Mouse (Mus musculus): ENCODE data around the gene Commd7. TPM values are rescaled to one million over a fixed set of nuclear protein-coding genes. Genes with fewer than 3 reads are reported as not detected.

The Commd7 gene
- total RNA-seq, 2 experiments from 2014 or later: 27.4 to 31.8 TPM

Other genes starting within 250 kb of the Commd7 start
- 1 to 10 TPM in 1 of 2 experiments, not detected in 1; 1.4 TPM for gene 4930404H24Rik, start 140.0 kb downstream of the Commd7 start, total RNA-seq (2021)
- 10 to 100 TPM; 44.8 to 46.8 TPM for gene Nol4l, start 102.8 kb downstream of the Commd7 start, total RNA-seq (2021)
- gene Dnmt3b, start 16.7 kb upstream of the Commd7 start, total RNA-seq (2021): 1 to 10 TPM in 1 of 2 experiments, under 1 TPM in 1; 0.99 to 1.1 TPM
- gene Dnmt3c, start 63.9 kb upstream of the Commd7 start, total RNA-seq (2021): not detected
- 100 to 1,000 TPM; 137 to 151 TPM for gene Mapre1, start 108.5 kb upstream of the Commd7 start, total RNA-seq (2021)
- under 1 TPM; 0.23 to 0.66 TPM for gene Efcab8, start 147.2 kb upstream of the Commd7 start, total RNA-seq (2021)
- gene Sun5, start 238.3 kb upstream of the Commd7 start, total RNA-seq (2021): not detected
- not detected for gene Bpifb2, start 242.3 kb upstream of the Commd7 start, total RNA-seq (2021)